Mouse (Mus musculus) liver, adult 2 months (tissue): ENCODE measurements around the gene Mdh2. TPM values are rescaled to one million over a fixed set of nuclear protein-coding genes. Genes with fewer than 3 reads are reported as not detected.

Source experiments
- DNase-seq: peaks from one replicate; pipeline ENCODE4 v3.0.0-alpha.2; 2011; ENCODE audit warnings: low read depth, low spot score; ENCODE audit errors: extremely low read depth
- H3K27ac ChIP-seq: fragments of 200-500 bp; replicated peaks from 2 replicates; pipeline ENCODE4 v1.5.1; 2012; ENCODE audit warnings: low read depth, mild to moderate bottlenecking, control low read depth, inconsistent platforms, low read length; ENCODE audit not compliant: insufficient read depth
- H3K27me3 ChIP-seq: fragments of 200-500 bp; 2 replicates; pipeline ENCODE4 v1.6.1; 2012; ENCODE audit warnings: mild to moderate bottlenecking, moderate library complexity, low read length, inconsistent platforms; ENCODE audit not compliant: control insufficient read depth, insufficient read depth
- H3K36me3 ChIP-seq: fragments of 200-500 bp; 2 replicates; pipeline ENCODE4 v1.6.1; 2012; ENCODE audit warnings: low read length, inconsistent platforms; ENCODE audit not compliant: control insufficient read depth, insufficient read depth
- H3K4me1 ChIP-seq: fragments of 200-500 bp; 2 replicates; pipeline ENCODE4 v1.6.1; 2011; ENCODE audit warnings: low read length; ENCODE audit not compliant: control insufficient read depth, insufficient read depth
- H3K4me3 ChIP-seq: fragments of 200-500 bp; 2 replicates; pipeline ENCODE4 v1.5.1; 2011; ENCODE audit warnings: low read depth, mild to moderate bottlenecking, control low read depth, low read length, moderate library complexity; ENCODE audit not compliant: insufficient read depth
- H3K79me2 ChIP-seq: fragments of 200-500 bp; 2 replicates; pipeline ENCODE4 v1.6.1; 2012; ENCODE audit warnings: inconsistent platforms, mild to moderate bottlenecking, low read length, moderate library complexity; ENCODE audit not compliant: control insufficient read depth, insufficient read depth
- H3K9ac ChIP-seq: fragments of 200-500 bp; 2 replicates; pipeline ENCODE4 v1.6.1; 2012; ENCODE audit warnings: low read depth, mild to moderate bottlenecking, control low read depth, inconsistent platforms, low read length
- CTCF ChIP-seq: fragments of 200-500 bp; IDR thresholded peaks from 2 replicates; pipeline ENCODE4 v1.5.1; 2011; ENCODE audit warnings: low read depth, low read length, control low read depth
- POLR2A ChIP-seq: fragments of 200-500 bp; IDR thresholded peaks from 2 replicates; pipeline ENCODE4 v1.6.1; 2011; ENCODE audit warnings: low read length, control low read depth; ENCODE audit not compliant: insufficient read depth; ENCODE audit errors: extremely low read depth
- WGBS: fragments of 180-500 bp; shearing (Covaris S2); methylation state at CpG from one replicate; pipeline ENCODE4 v1.1.7; 2018; 5-methylcytosine and 5-hydroxymethylcytosine counted together
- polyA plus RNA-seq: library from polyadenylated mRNA; depleted of rRNA; stranded (reverse); fragments of >200 nt; gene quantifications from 2 replicates; pipeline ENCODE4 v1.2.3, GENCODE M21; 2012
- total RNA-seq: library from RNA; depleted of rRNA; stranded (reverse); fragments of >200 nt; gene quantifications from 2 replicates; pipeline ENCODE4 v1.2.3, GENCODE M21; 2014

Mdh2 gene
- total and polyA plus RNA-seq, 2 experiments = 108 to 418 TPM

GRCm38 (mm10) chr5:135734057-135734680 is 44.1 kb upstream of the Mdh2 start:
- no peak for TF ChIP-seq CTCF
- no peak for TF ChIP-seq POLR2A
- Histone ChIP-seq H3K9ac (no peak overlapping the region), H3K27me3 (no peaks in the 10 kb centered on the region), H3K36me3 (peaks cover 55% of the 10 kb centered on the region), H3K4me3 (no peak overlapping the region), H3K79me2 (no peaks in the 10 kb centered on the region), H3K4me1 (no peaks in the 10 kb centered on the region), H3K27ac (no peak overlapping the region)
- WGBS = 84% methylated on average over 42 of the region's 42 CpGs
- DNase-seq = no peak

- Histone ChIP-seq H3K4me1 (no peaks in the 10 kb centered on the region), H3K27me3 (no peaks in the 10 kb centered on the region), H3K36me3 (peaks cover 39% of the 10 kb centered on the region), H3K9ac (no peak overlapping the region), H3K4me3 (no peak overlapping the region), H3K79me2 (no peaks in the 10 kb centered on the region), H3K27ac (no peak overlapping the region)
- DNase-seq = peak; percentile 58
- 30% methylated on average over 13 of the region's 13 CpGs for WGBS
- TF ChIP-seq CTCF (no peak), POLR2A (no peak)
These were observed 42.5 kb upstream of the Mdh2 start for GRCm38 (mm10) chr5:135735741-135736140.

- Histone ChIP-seq H3K4me3 (no peak overlapping the region), H3K4me1 (no peaks in the 10 kb centered on the region), H3K9ac (no peak overlapping the region), H3K27ac (no peak overlapping the region), H3K27me3 (no peaks in the 10 kb centered on the region), H3K36me3 (peaks cover 34% of the 10 kb centered on the region), H3K79me2 (no peaks in the 10 kb centered on the region)
- 93% methylated on average over 16 of the region's 16 CpGs for WGBS
- TF ChIP-seq CTCF (no peak), POLR2A (no peak)
- DNase-seq = no peak
These were observed 41.7 kb upstream of the Mdh2 start for GRCm38 (mm10) chr5:135736544-135736943.

- Histone ChIP-seq H3K27me3 (no peaks in the 10 kb centered on the region), H3K4me1 (no peaks in the 10 kb centered on the region), H3K27ac (no peak overlapping the region), H3K36me3 (peaks cover 30% of the 10 kb centered on the region), H3K4me3 (no peak overlapping the region), H3K79me2 (no peaks in the 10 kb centered on the region), H3K9ac (no peak overlapping the region)
- DNase-seq = no peak
- 71% methylated on average over 7 of the region's 7 CpGs for WGBS
- peak; percentile 81 for TF ChIP-seq CTCF
- TF ChIP-seq POLR2A = no peak
These were observed 41.1 kb upstream of the Mdh2 start for GRCm38 (mm10) chr5:135737154-135737553.

GRCm38 (mm10) chr5:135738266-135738665 is 40.0 kb upstream of the Mdh2 start:
- H3K9ac ChIP-seq = no peak overlapping the region
- no peaks in the 10 kb centered on the region for H3K79me2 ChIP-seq
- 33% methylated on average over 6 of the region's 6 CpGs for WGBS
- no peak overlapping the region for H3K4me3 ChIP-seq
- no peak overlapping the region for H3K27ac ChIP-seq
- DNase-seq = no peak
- peaks cover 7% of the 10 kb centered on the region; the same call in 1 of the 2 replicates for H3K4me1 ChIP-seq
- H3K27me3 ChIP-seq = no peaks in the 10 kb centered on the region
- no peak for TF ChIP-seq CTCF
- TF ChIP-seq POLR2A = no peak
- peaks cover 19% of the 10 kb centered on the region; the same call in 1 of the 2 replicates for H3K36me3 ChIP-seq

- H3K27me3 ChIP-seq = no peaks in the 10 kb centered on the region
- WGBS = 39% methylated on average over 10 of the region's 10 CpGs
- H3K4me3 ChIP-seq = no peak overlapping the region
- TF ChIP-seq POLR2A (no peak), CTCF (no peak)
- H3K27ac ChIP-seq = no peak overlapping the region; the same call in 1 of the 2 replicates
- no peaks in the 10 kb centered on the region for H3K79me2 ChIP-seq
- H3K9ac ChIP-seq = no peak overlapping the region
- peaks cover 5% of the 10 kb centered on the region; the same call in 1 of the 2 replicates for H3K36me3 ChIP-seq
- DNase-seq = no peak
- H3K4me1 ChIP-seq = peaks cover 12% of the 10 kb centered on the region; the same call in 1 of the 2 replicates
These were observed 36.1 kb upstream of the Mdh2 start for GRCm38 (mm10) chr5:135742156-135742555.
